Mouse (Mus musculus): ENCODE measurements at regions not wholly inside any gene's neighbourhood (a gene's known extent, or its start where the extent isn't known, plus 50 kb on each side); places are given as distances from the start of the nearest gene placed in this dataset.

DNA sequence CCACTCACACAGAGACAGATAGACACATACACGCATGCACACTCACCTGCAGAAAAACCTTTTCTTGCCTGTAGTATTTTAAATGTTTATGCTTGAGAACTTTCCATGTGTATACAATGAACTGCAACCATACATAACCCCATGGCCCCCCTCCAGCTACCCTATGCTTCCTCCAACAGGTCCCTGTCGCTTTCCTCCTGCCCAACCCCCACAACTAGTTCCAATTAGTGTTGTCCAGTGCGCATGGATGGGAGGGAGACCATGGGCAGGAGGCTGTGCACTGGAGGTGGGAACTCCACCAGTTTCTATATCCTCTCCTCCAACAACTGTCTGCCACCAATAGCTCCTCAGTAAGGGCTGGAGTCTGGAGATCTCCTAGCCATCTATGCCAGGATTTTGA is 82.9 kb upstream of the Jade1 start:
- no peak for DNase-seq (ENCODE audit: low read depth)

DNA sequence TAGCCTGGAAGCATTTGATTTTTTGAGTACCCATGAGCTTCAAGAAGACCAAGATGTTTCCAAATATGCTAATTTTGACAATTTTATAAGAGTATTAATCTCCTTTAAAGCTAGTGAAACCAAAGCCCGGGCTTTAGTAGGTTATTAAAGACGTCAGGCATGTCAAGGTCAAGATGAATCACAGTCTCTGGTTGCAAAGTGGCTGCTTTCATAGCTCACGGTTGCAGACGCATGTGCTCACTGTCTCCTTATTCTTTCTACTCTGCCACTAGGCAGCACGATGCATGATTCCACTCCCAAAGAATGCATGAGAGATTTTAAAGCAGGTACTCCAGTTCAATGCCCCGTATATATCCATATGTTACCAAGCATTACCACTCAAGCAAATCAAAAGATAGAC is 86.4 kb upstream of the Jade1 start:
- DNase-seq (ENCODE audit: low read depth) = no peak

DNA sequence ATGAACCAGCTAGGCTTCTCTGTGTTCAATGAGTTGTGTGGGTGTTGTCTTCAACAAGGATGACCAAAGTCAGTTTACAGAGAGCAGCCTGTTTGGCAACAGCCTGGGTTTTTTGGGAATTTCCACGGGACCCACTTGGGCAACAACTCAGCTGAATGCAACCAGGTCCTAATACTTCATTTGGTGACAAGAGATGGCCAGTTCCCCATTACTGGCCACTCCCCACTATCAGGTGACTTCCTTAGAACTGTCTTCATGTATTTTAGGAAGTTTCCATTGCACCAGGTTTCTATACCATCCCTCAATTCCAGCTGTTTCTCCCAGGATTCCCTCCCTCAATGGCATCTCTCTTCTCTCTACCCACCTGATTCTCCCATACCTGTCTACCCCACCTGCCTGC is 87.7 kb upstream of the Jade1 start:
- DNase-seq (ENCODE audit: low read depth) = no peak

DNA sequence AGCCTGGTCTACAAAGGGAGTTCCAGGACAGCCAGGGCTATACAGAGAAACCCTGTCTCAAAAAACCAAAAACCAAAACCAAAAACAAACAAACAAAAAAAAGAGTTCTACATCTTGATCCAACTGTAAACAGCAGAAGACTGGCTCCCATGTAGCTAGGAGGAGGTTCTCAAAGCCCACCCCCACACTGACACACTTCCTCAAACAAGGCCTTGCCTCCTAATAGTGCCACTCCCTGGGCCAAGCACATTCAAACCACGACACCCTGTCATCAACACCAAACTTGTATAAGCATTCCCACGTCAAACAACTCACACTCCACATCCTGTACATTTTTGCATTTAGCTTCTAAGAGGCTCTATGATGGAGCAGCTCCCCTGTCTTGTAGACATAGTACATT is 89.6 kb upstream of the Jade1 start:
- DNase-seq (ENCODE audit: low read depth) = no peak

DNA sequence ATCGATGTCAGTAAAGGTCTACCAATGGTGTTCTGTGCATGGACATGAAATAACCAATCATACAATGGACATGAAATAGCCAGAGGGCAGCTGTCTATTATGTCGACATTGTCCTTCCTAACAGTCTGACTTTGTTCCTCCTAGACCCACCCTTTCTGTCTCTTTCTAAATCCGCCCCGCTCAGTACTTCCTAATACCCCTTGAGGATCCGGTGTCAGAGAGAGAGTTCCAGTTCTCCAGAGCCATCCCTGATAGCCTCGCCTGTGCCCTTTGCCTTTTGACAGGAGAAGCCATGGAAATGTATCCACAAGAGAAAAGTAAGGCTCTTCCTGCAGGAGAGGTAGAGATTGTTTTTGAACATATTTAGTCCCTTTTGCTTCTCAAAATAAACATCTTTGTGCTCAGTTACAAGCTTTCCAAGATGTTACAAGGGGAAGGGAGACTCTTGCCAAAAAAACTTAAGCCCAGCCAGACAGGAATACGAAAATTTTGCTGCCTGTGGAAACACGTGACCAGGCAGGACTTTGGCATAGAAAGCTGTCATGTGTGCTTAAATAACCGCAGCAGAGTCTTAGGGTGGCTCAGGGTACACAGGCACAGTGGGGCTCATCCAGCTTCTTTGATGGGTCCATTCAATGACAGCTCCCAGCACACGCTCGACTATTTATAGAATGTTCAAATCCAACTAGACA is 92.4 kb upstream of the Jade1 start:
- no peak for DNase-seq (ENCODE audit: low read depth)

DNA sequence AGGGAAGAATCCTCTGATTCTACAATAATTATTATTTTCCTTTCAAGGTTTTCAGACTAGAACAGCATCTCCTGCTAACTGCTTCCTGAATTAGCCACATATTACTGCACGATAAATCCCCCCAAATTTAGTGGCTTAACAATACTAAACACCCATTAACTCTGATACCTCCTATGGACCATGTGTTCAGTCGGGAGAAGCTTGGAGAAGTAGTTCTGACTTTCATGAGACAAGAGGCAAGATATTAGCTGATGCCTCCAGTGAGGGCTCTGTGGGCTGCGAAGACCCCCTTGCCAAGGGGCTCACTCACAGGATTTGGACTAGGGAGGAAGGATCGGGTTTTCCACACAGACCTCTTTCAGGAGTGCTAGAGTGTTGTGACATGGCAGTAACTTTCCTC is 95.4 kb upstream of the Jade1 start:
- DNase-seq (ENCODE audit: low read depth) = no peak

DNA sequence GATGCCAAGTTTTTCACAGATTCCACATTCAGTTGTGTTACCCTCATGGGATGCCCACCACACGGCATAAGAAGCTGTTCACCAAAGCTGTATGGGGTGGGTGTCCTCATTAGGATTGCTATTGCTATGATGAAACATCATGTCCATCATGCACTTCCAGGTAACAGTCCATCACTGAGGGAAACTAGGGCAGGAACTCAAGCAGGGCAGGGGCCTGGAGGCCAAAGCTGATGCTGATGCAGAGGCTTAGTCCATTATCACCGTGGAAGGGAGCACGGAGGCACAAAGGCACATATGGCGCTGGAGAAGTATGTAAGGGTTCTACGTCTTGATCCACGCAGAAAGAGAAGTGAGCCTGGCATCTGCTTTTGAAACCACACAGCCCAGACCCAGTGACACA is 97.4 kb upstream of the Jade1 start:
- DNase-seq (ENCODE audit: low read depth) = no peak

DNA sequence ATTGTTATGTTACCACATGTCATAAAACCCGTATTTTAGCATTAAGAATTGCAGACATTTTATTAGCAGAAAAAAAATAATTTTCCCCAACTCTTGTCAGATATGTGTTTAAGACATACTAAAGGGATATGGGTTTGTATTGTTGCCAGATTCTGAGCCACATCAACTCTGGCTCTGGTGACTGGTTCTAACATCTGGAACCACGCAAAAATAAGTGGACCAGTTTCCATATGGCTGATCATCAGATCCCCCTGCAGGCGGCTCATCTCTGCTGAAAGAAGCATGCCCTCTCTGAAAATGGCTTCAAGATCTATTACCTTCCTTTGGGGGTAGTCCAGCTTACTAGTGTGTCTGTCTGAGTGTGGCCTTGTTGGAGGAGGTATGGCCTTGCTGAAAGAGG is 102.0 kb upstream of the Jade1 start:
- DNase-seq (ENCODE audit: low read depth) = no peak

DNA sequence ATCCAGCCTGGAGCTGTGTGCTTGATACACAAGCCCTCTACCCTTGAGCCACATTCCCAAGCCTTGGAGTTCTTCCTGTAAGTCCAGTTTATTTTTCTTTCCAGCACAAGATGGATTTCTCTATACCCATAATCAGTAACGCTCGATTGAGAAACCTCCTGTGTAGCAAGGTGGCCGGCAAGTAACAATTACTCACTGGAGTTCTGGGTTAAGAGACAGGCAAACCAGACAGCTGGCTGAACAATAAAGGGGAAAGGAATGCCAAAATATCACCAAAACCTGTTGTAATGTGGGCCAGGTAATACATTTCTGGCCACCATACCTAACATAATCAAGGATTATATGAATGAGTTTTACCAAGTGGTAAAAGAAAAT is 102.8 kb upstream of the Jade1 start:
- no peak for DNase-seq (ENCODE audit: low read depth)

DNA sequence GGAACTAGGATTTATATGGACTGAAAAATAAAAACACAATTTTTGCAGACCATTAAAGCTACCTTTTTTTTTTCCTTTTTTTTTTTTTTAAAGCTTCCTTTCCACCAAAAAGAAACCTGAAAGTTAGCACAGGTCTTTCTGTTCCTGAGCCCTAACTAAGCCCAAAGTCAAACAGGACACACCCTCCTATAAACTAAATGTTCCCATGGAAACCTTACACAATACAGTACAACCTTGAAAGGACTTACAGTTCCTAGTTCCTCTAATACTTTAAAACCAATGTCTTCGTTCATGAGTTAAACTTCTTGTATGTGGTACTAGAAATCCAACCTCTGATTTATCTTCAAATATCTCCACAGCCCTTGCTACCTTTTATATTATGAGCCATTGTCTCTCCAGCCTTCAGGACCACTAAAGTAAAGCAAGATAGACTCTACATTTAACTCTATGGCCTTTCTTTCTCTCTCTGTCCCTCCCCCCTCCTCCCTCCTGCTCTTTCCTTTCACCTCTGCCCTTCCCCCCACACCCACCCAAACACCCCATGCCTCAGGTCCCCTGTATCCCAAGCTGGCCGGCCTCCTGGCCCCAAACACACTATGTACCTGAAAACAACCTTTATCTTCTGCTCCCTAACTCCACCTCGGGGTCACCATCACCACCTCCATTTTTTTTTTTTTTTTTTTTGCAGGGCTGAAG is 103.4 kb upstream of the Jade1 start:
- DNase-seq (ENCODE audit: low read depth) = no peak

DNA sequence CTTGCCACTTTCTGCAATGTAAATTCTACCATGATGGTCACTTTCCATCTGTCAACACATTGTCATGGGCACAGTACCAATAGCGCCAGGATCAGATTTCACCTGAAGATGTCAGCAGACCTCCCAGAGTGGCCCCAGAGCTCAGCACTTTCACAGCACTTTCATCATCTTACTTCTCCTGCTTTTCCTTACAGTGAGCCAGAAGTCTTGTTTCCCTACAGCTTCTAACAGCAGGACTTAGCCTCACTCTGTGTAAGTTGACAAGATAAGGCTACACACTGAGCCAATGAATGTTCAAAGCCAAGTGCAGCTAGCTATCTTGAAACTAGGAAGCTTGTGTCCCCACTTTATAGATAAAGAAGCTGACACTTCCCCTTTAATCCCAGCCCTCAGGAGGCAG is 104.8 kb upstream of the Jade1 start:
- no peak for DNase-seq (ENCODE audit: low read depth)

DNA sequence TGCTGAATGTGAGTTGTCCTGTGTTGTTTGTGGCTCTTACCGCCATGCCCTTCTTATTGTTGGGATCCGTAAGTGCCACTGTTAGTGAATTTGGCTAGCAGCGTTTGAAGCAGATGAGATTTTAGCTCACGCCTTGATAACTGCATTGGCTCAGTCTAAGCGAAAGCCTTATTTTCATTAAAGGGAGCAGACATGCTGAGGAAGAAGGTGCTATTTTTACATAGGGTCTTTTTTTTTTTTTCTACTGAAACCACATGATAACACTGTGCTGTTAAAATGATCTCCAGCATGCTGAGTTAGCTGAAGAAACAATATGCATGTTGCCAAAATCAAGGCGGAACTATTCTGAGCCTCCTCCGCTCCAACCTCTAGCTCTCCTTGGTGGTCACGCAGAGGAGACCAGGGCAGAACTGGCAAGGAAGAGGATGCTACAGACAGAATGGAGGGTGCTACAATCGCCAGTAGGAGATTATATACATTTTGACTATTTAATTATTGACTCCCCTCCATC is 111.2 kb upstream of the Jade1 start:
- DNase-seq (ENCODE audit: low read depth) = no peak

DNA sequence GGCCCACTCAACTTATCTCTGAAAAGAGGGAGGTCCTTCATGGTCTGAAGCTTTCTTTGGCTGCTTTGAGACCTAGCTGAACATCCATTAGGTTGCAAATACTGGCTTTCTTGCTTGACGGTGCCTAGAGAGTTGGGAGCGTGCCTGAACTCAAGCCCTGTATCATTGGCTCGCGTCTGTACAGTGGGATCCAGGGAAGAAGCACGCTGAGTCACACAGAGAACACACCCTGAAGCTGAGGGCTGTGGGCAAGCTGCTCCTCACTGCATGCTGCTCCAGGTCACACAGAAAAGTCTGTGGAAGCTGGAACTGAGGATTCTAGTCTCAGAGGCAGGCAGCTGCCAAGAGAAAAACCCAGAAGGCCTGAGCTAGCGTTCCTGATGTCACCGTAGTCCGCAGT is 119.3 kb upstream of the Jade1 start:
- no peak for DNase-seq (ENCODE audit: low read depth)

DNA sequence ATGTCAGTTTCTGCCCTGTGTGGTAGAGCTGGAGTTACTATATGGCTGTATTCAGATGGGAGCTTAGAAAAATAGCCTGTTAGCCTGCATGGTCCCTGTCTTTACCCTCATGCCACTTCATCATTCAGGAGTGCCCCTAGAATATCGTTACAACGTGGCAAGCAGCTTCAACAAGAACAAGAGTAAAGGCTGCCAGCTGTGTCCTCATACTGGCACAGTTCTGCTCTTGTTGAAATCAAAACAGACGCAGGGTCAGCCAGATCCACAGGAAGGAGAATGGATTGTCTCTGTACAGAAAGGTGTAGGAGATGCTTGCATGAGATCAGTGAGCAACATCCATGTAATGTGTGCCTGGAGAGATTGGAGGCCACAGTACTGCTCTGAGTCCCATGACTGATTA is 122.4 kb upstream of the Jade1 start:
- no peak for DNase-seq (ENCODE audit: low read depth)

DNA sequence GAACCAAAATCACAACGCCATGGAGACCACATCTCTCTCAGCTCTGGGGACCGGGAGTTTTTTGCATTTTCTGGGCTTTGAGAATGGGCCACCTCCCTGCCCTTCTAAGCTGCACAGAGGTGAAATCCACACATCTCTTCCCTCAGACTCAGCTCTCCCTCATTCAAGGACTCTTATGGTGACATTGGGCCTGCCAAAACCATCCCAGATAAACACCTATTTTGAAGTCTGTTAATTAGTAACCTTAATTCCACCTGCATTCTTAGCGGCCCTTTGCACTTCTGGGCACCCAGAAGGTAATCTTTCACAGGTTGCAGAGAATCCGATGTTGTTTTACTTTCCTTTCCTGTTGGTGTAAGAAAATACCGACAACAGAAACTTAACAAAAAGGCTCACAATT is 123.2 kb upstream of the Jade1 start:
- no peak for DNase-seq (ENCODE audit: low read depth)

DNA sequence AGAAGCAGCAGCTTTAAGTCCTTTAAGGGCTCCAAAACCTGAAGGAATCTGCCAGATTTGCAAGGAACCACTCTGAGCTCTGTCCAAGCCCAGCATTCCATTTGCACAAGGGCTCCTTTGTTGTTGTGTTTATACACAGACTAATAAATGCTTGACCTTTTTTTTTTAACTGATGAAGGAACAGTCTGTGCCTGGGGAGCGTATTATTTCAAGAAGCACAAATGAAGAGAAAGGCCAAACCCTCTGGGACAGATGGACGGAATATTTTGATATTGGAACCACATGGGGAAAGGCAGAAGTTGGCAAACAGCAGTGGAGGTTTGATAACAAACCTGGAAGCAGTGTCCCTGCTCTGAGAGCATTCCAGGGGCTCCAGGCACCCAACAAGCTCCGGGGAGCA is 125.3 kb upstream of the Jade1 start:
- DNase-seq (ENCODE audit: low read depth) = no peak

DNA sequence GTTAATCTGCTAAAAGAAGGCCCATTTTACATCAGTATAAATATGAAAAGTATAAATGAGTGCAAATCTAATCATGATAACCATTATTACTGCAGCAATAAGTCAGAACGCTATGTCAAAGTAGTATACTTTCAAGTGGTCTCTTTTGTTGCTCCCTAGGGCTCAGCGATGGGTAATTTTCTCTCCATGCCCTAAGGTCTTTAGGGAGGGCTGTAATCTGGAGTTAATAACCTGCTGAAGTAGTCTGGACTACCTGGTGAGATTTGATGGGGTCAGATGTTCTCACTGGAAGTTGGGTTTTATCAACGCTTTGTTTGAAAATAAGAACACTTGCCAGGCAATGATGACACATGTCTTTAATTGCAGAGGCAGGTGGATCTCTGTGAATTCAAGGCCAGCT is 128.6 kb upstream of the Jade1 start:
- DNase-seq (ENCODE audit: low read depth) = no peak

DNA sequence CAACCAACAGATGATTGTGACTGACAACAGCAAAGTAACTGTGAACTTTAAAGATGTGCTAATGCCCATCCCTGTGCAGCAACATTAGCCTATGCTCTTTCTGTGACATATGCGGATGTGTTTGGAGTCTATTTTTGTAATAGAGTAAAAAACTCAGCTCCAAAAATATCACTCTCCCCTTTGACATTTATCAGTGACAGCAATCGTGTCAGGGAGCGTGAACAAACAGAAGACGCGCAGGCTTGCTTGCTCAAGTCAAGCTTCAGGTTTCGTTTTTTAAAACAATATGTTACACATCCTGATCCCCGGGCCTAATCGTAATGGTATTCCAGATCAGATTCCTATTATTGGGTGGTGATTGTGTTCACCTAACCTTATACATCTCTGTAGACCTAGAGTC is 129.7 kb upstream of the Jade1 start:
- no peak for DNase-seq (ENCODE audit: low read depth)

DNA sequence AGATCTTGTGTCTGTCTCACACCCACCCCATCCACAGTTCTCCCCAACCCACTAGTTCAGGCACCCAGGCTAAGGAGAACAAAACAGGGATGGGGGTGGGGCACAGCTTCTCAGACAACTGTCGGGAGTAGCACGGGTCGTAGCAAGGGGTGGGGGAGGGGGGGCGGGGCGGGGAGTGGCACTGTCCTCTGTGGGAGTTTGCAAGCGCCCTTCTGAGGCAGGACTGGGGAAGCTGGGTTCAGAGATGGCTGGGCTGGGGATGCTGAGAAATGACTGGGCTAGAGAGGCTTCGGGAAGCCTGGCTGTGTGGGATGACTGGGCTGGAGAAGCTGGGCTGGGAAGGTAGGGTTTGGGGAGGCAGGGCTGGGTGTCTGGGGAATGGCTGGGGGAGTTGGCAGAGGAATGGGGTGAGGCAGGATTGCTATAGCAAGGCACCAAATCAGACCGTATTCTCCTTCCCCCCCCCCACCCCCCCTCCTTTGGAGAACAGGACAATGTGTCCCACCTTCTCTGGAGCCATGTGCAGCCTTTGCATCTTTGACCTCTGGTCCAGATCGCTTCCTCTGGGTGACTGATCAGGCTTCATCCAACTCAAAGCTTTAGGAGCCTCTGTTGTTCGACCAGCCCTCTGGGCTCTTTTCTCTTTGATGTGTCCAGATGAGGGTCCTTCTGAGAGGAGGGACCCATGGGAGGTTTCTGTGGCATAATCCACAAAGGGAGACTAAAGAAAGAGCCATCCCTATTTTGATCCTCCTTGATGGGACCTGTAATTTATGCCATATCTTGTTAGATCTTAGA is 131.2 kb upstream of the Jade1 start:
- no peak for DNase-seq (ENCODE audit: low read depth)

DNA sequence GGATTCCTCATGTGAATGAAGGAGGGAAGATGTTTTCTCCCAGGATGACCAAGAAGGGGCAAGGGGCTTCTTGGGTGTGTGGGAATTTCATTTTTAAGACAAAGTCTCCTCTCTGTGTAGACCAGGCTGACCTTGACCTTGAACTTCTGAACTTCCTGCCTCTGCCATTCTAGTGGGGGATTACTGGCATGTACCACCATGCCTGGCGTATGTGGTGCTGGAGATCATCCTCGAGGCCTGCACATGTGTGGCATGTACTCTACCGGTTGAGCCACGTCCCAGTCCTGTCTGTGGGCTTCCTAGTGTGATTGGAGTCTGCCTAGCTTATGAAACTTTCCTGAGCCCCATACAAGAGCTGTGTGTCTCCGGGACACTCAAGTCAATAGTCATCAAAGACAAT is 131.9 kb upstream of the Jade1 start:
- no peak for DNase-seq (ENCODE audit: low read depth)

DNA sequence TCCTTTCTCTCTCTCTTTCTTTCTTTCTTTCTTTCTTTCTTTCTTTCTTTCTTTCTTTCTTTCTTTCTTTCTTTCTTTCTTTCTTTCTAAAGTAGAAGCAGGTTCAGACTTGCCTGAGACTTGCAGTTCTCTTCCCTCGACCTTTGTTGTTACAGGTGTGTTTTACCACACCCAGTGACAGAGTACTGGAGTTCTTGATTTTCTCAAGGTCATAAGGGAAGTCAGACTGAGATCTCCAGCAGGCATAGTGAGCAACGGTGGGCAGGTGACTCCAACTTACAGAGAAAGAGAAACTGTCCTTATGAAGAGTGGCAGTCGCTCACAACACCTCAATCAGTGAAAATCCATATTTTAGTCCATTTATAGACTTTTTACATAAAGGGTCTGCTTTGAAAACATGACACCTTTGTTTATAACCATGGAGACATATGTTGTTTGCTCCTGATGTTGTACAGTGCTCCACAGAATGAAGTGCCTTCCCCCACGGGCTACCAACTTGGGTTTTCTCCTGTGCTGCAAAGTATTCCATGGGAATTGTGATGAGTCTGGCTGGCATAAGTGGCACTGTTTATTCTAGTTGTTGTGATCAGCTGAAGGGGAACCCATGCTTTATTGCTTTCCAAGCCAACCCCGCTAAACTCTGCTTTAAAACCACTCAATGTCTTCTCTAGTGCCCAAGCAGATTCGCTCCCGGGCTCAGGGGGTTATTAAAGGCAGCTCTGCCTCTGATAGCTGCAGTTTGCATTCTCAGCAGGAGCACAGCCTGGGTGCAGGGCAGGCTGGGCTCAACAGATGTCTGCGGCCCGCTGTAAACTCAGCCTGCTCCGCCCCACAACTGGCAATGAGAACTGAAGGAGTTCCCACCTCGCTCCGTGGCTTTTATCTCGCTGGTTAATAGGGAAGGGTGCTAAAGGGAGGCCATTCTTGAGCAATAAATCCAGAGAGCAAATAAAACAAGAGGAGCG is 132.6 kb upstream of the Jade1 start:
- no peak for DNase-seq (ENCODE audit: low read depth)

DNA sequence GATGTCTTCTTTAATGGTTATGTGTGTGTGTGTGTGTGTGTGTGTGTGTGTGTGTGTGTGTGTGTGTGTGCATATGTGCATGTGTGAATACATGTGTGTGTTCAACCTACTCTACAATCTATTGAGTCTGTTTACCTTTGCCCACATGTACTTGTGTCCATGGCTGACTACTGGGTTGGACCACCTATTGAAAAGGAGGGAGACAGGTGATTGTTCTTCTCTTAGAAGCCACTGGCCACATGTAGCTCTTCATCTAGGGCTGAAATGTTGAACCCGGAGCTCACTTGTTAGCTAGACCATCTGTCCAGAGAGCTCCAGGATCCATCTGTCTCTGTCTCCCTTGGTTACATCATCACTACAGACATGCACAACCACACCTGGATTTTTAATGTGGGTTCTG is 141.8 kb upstream of the Jade1 start:
- no peak for DNase-seq (ENCODE audit: low read depth)
